17 mouse cellular contexts compared by ENCODE assay signal in genomic region chr11:114177281-114177680, GRCm38 (mm10).
A peak's percentile ranks its signal among the peaks of the same experiment; 100 is the strongest.
DNase-seq lines count a peak whose midpoint lies in the region; ATAC-seq and TF ChIP-seq lines count a peak whose summit lies in the region.
"Had no signal": no experiment of that assay in that cellular context is flagged by ENCODE, and none has a peak within 500 bp of the region (broad histone marks: within the 10 kb centered on the region; RNA-seq: fewer than 3 reads in every experiment).

No protein-coding gene starts in this region.

- peaks cover 32% of the 10 kb centered on the region for H3K27me3 ChIP-seq in forebrain, embryonic 10.5 days (ENCODE audit: poor library complexity, severe bottlenecking)
- no peaks in the 10 kb centered on the region for H3K27me3 ChIP-seq in forebrain, embryonic 14.5 days (replicated peaks; ENCODE audit: control insufficient read depth, insufficient read depth, low read length)
- H3K27me3 ChIP-seq in limb, embryonic 12.5 days, result peaks cover 11% of the 10 kb centered on the region; the same call in 1 of the 2 replicates
- H3K27me3 ChIP-seq in limb, embryonic 10.5 days (ENCODE audit: low read depth, poor library complexity, severe bottlenecking), result peaks cover 32% of the 10 kb centered on the region
- H3K27me3 ChIP-seq: embryonic facial prominence, embryonic 13.5 days; heart, embryonic 15.5 days; hindbrain, embryonic 12.5 days; intestine, embryonic 15.5 days had no signal

- no peak overlapping the region for H3K9ac ChIP-seq in forebrain, embryonic 14.5 days (ENCODE audit: low read length)
- H3K9ac ChIP-seq in limb, embryonic 12.5 days (replicated peaks), result no peak overlapping the region
- H3K9ac ChIP-seq: embryonic facial prominence, embryonic 13.5 days; forebrain, embryonic 13.5 days; heart, embryonic 15.5 days; hindbrain, embryonic 12.5 days; intestine, embryonic 15.5 days had no signal

- intact Hi-C loops in left cerebral cortex, adult 2 months (cut with DNase I), result no loop called here

- H3K36me3 ChIP-seq in forebrain, embryonic 10.5 days (replicated peaks), result no peaks in the 10 kb centered on the region
- no peaks in the 10 kb centered on the region for H3K36me3 ChIP-seq in forebrain, embryonic 14.5 days (ENCODE audit: control insufficient read depth, insufficient read depth, low read length)
- H3K36me3 ChIP-seq in limb, embryonic 12.5 days, result no peaks in the 10 kb centered on the region
- H3K36me3 ChIP-seq in limb, embryonic 10.5 days, result no peaks in the 10 kb centered on the region
- H3K36me3 ChIP-seq: embryonic facial prominence, embryonic 13.5 days; heart, embryonic 15.5 days; hindbrain, embryonic 12.5 days; intestine, embryonic 15.5 days had no signal

- ATAC-seq in forebrain, embryonic 14.5 days, result no peak
- ATAC-seq in limb, embryonic 12.5 days (ENCODE audit: insufficient number of reproducible peaks, insufficient read depth, low FRiP score, low TSS enrichment, low read depth), result no peak
- ATAC-seq: forebrain, embryonic 13.5 days had no signal

- H3K4me1 ChIP-seq in forebrain, embryonic 10.5 days, result peaks cover 45% of the 10 kb centered on the region
- peaks cover 37% of the 10 kb centered on the region for H3K4me1 ChIP-seq in forebrain, embryonic 14.5 days (ENCODE audit: control insufficient read depth, insufficient read depth, low read length)
- peaks cover 43% of the 10 kb centered on the region for H3K4me1 ChIP-seq in limb, embryonic 12.5 days (replicated peaks)
- peaks cover 48% of the 10 kb centered on the region for H3K4me1 ChIP-seq in limb, embryonic 10.5 days

- 92% methylated on average over 1 of the region's 1 CpGs for WGBS in forebrain, embryonic 10.5 days
- 73% methylated on average over 1 of the region's 1 CpGs for WGBS in forebrain, embryonic 14.5 days
- WGBS in limb, embryonic 12.5 days, result 86% methylated on average over 1 of the region's 1 CpGs
- 84% methylated on average over 1 of the region's 1 CpGs for WGBS in limb, embryonic 10.5 days

- no peak overlapping the region for H3K4me2 ChIP-seq in forebrain, embryonic 14.5 days (ENCODE audit: low read length)
- no peak overlapping the region for H3K4me2 ChIP-seq in limb, embryonic 12.5 days
- H3K4me2 ChIP-seq: embryonic facial prominence, embryonic 13.5 days; forebrain, embryonic 13.5 days; heart, embryonic 11.5 days; heart, embryonic 15.5 days; hindbrain, embryonic 12.5 days; intestine, embryonic 15.5 days had no signal

- no peak overlapping the region for H3K4me3 ChIP-seq in forebrain, embryonic 10.5 days
- H3K4me3 ChIP-seq in forebrain, embryonic 14.5 days (ENCODE audit: low read depth, low read length), result no peak overlapping the region
- H3K4me3 ChIP-seq in limb, embryonic 12.5 days (replicated peaks), result no peak overlapping the region
- H3K4me3 ChIP-seq in limb, embryonic 10.5 days, result no peak overlapping the region
- H3K4me3 ChIP-seq in left cerebral cortex, adult 2 months, result no peak overlapping the region
- H3K4me3 ChIP-seq: embryonic facial prominence, embryonic 13.5 days; forebrain, embryonic 13.5 days; heart, adult 2 months; heart, embryonic 15.5 days; hindbrain, embryonic 12.5 days; intestine, embryonic 15.5 days had no signal

- DNase-seq in forebrain, embryonic 10.5 days (ENCODE audit: extremely low spot score, low spot score), result no peak
- DNase-seq in forebrain, embryonic 14.5 days (ENCODE audit: low spot score), result no peak
- no peak for DNase-seq in limb, embryonic 10.5 days (ENCODE audit: low spot score)
- peak; percentile 51 for DNase-seq in adrenal gland, postnatal 10 days
- peak; percentile 60 to 62 for DNase-seq in adrenal gland, postnatal 36 days
- DNase-seq in ovary, adult 18-20 months (ENCODE audit: low spot score), result no peak
- no peak for DNase-seq in left cerebral cortex, adult 2 months (ENCODE audit: extremely low spot score in 1 of 2, low spot score in 2 of 2)
- DNase-seq: gastrocnemius, postnatal 10 days; heart, adult 2 months; kidney, adult 2 months had no signal

- no peaks in the 10 kb centered on the region for H3K9me3 ChIP-seq in forebrain, embryonic 10.5 days
- H3K9me3 ChIP-seq in forebrain, embryonic 14.5 days (replicated peaks; ENCODE audit: control insufficient read depth, low read length), result no peaks in the 10 kb centered on the region
- no peaks in the 10 kb centered on the region for H3K9me3 ChIP-seq in limb, embryonic 12.5 days
- H3K9me3 ChIP-seq in limb, embryonic 10.5 days (replicated peaks), result no peaks in the 10 kb centered on the region
- H3K9me3 ChIP-seq: embryonic facial prominence, embryonic 13.5 days; forebrain, embryonic 13.5 days; heart, embryonic 15.5 days; hindbrain, embryonic 12.5 days; intestine, embryonic 15.5 days had no signal

- peak overlapping the region; percentile 69; the same call in 1 of the 2 replicates for H3K27ac ChIP-seq in forebrain, embryonic 10.5 days
- H3K27ac ChIP-seq in forebrain, embryonic 14.5 days (ENCODE audit: low read depth, low read length), result no peak overlapping the region
- 0 out of 2 replicates have a peak overlapping the region, but pooled peaks have one; percentile 20 for H3K27ac ChIP-seq in limb, embryonic 12.5 days
- H3K27ac ChIP-seq in limb, embryonic 10.5 days, result no peak overlapping the region
- no peak overlapping the region for H3K27ac ChIP-seq in left cerebral cortex, adult 2 months
- H3K27ac ChIP-seq: embryonic facial prominence, embryonic 13.5 days; heart, adult 2 months; heart, embryonic 15.5 days; hindbrain, embryonic 12.5 days; intestine, embryonic 15.5 days had no signal

- no peak for TF ChIP-seq CTCF in left cerebral cortex, adult 2 months (IDR thresholded peaks at IDR 0.05)

Comparison
In these comparisons a context has a peak if more than half of its experiments do, and no peak if none do; other contexts are left out.
1. H3K27ac ChIP-seq: peak in forebrain, embryonic 10.5 days (single experiment) and limb, embryonic 12.5 days (single experiment); none in forebrain, embryonic 14.5 days (single experiment), limb, embryonic 10.5 days (single experiment) and left cerebral cortex, adult 2 months (single experiment).
2. DNase-seq: peak in adrenal gland, postnatal 10 days (single experiment) and adrenal gland, postnatal 36 days (2 of 2); none in forebrain, embryonic 10.5 days (single experiment), forebrain, embryonic 14.5 days (single experiment), limb, embryonic 10.5 days (single experiment), ovary, adult 18-20 months (single experiment) and left cerebral cortex, adult 2 months (0 of 2).